Mouse (Mus musculus): ENCODE measurements around the gene Gap43. TPM values are rescaled to one million over a fixed set of nuclear protein-coding genes. Genes with fewer than 3 reads are reported as not detected.
"Not testable (repeated sequence)": the region's sequence is repeated elsewhere in the genome, so short reads cannot be mapped to it uniquely, and the experiment has no call there.

Gap43 gene
- total RNA-seq, 2 experiments from 2014 or later, result 0.17 to 0.27 TPM

GRCm38 (mm10) chr16:42303461-42303860 is 37.0 kb downstream of the Gap43 start:
- no peak for DNase-seq (ENCODE audit: low spot score)

- no peak for DNase-seq (ENCODE audit: low spot score)
These were observed 46.0 kb downstream of the Gap43 start for GRCm38 (mm10) chr16:42294481-42294880.

- DNase-seq (ENCODE audit: low spot score), result no peak
These were observed 46.4 kb downstream of the Gap43 start for GRCm38 (mm10) chr16:42294056-42294455.

- DNase-seq (ENCODE audit: low spot score), result no peak
These were observed 48.9 kb downstream of the Gap43 start for GRCm38 (mm10) chr16:42291572-42291971.

- DNase-seq (ENCODE audit: low spot score), result no peak
These were observed 56.4 kb downstream of the Gap43 start for GRCm38 (mm10) chr16:42284005-42284404.

GRCm38 (mm10) chr16:42277713-42278112 is 62.7 kb downstream of the Gap43 start:
- no peak for DNase-seq (ENCODE audit: low spot score)

GRCm38 (mm10) chr16:42277268-42277667 is 63.2 kb downstream of the Gap43 start:
- DNase-seq (ENCODE audit: low spot score), result no peak

GRCm38 (mm10) chr16:42276216-42277141 is 64.0 kb downstream of the Gap43 start:
- peak; percentile 73 for DNase-seq (ENCODE audit: low spot score)

- DNase-seq (ENCODE audit: low spot score), result no peak
These were observed 64.8 kb downstream of the Gap43 start for GRCm38 (mm10) chr16:42275518-42276215.

- DNase-seq (ENCODE audit: low spot score), result no peak
These were observed 69.2 kb downstream of the Gap43 start for GRCm38 (mm10) chr16:42271213-42271612.

- no peak for DNase-seq (ENCODE audit: low spot score)
These were observed 70.9 kb downstream of the Gap43 start for GRCm38 (mm10) chr16:42269587-42269967.

GRCm38 (mm10) chr16:42268843-42269586 is 71.4 kb downstream of the Gap43 start:
- DNase-seq (ENCODE audit: low spot score), result peak; percentile 12

- DNase-seq (ENCODE audit: low spot score), result no peak
These were observed 75.3 kb downstream of the Gap43 start for GRCm38 (mm10) chr16:42265185-42265584.

- no peak for DNase-seq (ENCODE audit: low spot score)
These were observed 77.4 kb downstream of the Gap43 start for GRCm38 (mm10) chr16:42262935-42263542.

- DNase-seq (ENCODE audit: low spot score), result no peak
These were observed 84.8 kb downstream of the Gap43 start for GRCm38 (mm10) chr16:42255693-42256092.

GRCm38 (mm10) chr16:42255222-42255621 is 85.2 kb downstream of the Gap43 start:
- DNase-seq (ENCODE audit: low spot score), result no peak

- DNase-seq (ENCODE audit: low spot score), result no peak
These were observed 88.2 kb downstream of the Gap43 start for GRCm38 (mm10) chr16:42252252-42252651.

- DNase-seq (ENCODE audit: low spot score), result not testable (repeated sequence)
These were observed 96.3 kb downstream of the Gap43 start for GRCm38 (mm10) chr16:42244121-42244520.

- DNase-seq (ENCODE audit: low spot score), result no peak
These were observed 109.1 kb downstream of the Gap43 start for GRCm38 (mm10) chr16:42231306-42231705.

Data from gastrocnemius, adult 18-20 months (tissue).